Mouse (Mus musculus) ovary, postnatal 14 days (tissue): Measurements from ENCODE around the gene Tceal8.

Source experiments
- DNase-seq: peaks from one replicate; pipeline ENCODE4 v3.0.0; 2022; ENCODE audit warnings: low spot score

Gene Tceal8

DNA sequence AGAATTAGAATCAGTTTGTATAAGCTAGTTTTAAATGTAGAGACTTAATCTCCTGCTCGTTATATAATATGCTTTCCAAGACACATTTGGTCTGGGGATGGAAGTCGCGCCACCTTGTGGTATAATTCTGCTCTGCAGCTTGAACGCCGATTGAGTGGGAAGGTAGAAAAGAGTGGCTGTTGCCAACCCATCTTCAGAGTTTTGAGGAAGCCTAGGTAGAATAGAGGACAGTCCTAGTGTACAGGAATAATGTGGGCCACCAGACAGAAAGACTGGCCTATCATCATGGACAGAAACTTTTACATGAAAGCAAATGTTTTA is 44.4 kb downstream of the Tceal8 start:
- DNase-seq = peak; percentile 18

DNA sequence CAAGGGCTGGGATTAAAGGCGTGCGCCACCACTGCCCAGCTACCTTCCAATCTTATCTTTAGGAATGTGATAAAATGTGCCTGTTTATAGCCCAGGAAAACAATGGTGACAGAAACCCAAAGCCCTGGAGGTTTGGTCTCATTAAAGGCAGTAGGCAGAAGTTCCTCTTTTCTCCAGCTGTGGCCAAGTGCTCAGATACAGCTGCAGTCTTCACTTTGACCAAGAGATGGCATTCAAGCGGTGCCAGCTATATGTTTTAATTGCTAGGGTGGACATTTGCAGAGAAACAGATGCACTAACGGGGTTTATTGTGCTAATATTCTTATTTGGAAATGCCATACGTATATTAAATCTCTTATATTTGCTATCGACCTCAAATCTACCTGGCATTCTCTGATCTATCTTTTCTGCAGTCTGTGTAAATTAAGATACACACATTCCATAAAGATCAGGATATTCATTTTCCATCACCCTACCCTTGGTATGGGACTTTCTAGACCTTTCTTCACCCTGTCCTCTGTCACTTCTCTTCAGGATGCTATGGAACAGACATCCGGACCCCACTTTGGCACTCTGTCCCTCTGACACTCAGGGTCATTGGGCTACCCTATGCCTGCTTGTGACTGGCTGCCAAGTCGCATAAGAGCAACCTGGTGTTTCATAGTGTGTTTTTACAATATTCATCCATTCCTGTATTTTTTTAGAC is 45.0 kb downstream of the Tceal8 start:
- DNase-seq = no peak
